Mouse (Mus musculus) left cerebral cortex, adult 8-10 months (tissue): ENCODE data around the gene Tes3-ps. TPM values are rescaled to one million over a fixed set of nuclear protein-coding genes. Genes with fewer than 3 reads are reported as not detected.

Experiments
- DNase-seq, 2 experiments: peaks; one replicate each; pipeline ENCODE4 v3.0.0; 2022; ENCODE audit warnings: low spot score in 2 of 2
- total RNA-seq, 4 experiments: library from RNA; stranded (reverse); gene quantifications; 2 replicates each; pipeline ENCODE4 v1.2.4; 2022

Gene Tes3-ps
- 1 to 10 TPM; 1.5 to 2.4 (median 2.0) TPM for total RNA-seq

GRCm38 (mm10) chr13:49492376-49493368 lies at the start of gene Tes3-ps:
TSS of gene Tes3-ps (plus strand) at chr13:49493318.
- DNase-seq: no peak

GRCm38 (mm10) chr13:49444451-49444850 lies 48.7 kb upstream of the Tes3-ps start:
- no peak for DNase-seq

GRCm38 (mm10) chr13:49449318-49449749 lies 43.8 kb upstream of the Tes3-ps start:
- DNase-seq: peak; percentile 57 to 67

GRCm38 (mm10) chr13:49460276-49460675 lies 32.8 kb upstream of the Tes3-ps start:
- DNase-seq: no peak

- no peak for DNase-seq
Observed at GRCm38 (mm10) chr13:49460692-49461414, 32.3 kb upstream of the Tes3-ps start.

DNA sequence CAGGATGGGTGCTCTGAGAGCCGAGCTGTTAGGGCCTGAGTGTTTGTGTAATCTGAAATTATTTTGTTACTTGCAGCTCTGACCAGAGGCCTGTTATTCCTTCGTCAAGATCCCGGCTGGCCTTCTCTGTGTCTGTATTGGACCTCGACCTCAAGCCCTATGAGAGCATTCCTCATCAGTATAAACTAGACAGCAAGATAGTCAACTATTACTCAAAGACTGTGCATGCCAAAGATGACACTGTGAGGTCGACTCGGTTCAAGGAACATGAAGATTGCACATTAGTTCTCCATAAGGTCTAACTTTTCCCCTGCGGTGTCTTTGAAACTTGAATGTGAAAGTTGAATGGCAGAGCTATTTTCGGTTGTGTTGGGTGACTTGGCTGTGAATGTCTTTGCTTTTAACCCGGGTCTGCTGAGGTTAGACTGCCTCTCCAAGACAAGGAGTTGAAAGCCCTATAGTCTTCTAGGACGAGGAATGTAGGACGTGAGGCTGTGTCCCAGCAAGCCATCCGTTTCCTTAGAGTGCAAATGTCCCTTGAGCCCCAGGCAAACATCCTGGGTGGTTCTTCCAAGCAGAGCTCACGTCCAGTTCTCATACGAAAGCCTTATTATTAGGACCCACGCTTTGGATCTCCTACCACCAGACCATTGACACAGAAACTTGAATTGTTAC lies 31.5 kb upstream of the Tes3-ps start:
- DNase-seq: no peak

- no peak for DNase-seq
Observed at GRCm38 (mm10) chr13:49462921-49463320, 30.2 kb upstream of the Tes3-ps start.

- DNase-seq: no peak
Observed at GRCm38 (mm10) chr13:49465875-49466274, 27.2 kb upstream of the Tes3-ps start.

DNA sequence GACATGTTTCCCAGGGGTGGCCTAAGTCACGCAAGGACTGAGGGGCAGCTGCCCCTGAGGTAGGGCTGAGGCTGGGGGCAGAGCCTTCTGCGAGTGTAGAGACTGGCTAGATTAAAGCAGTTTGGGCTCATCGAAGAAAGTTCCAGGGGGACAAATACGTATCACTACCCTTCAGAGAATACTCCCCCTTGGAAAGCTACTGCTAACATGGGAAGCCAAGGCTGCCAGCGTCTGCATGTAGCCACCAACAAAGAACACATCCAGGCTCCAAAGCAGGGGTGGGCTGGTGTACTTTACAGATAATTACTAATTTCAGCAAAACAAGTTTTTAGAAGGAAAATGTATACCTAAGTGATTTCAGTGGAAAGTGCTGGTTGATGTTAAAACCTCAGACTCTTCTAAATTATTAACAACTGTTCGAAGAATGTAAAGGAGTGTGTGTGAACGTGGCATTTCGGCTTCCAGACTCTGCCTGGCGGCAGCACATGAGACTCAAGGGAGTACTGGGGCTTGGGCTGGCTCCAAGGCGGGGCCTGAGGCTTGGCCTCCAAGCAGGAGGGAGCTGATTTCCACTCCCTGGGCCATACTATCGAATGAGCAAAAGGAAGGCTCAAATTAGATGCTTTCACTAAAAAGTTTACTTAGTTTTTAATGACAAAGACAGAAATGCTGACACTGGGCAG lies 26.6 kb upstream of the Tes3-ps start:
- no peak for DNase-seq

- DNase-seq: no peak
Observed at GRCm38 (mm10) chr13:49467585-49467984, 25.5 kb upstream of the Tes3-ps start.

GRCm38 (mm10) chr13:49469002-49469401 lies 24.1 kb upstream of the Tes3-ps start:
- no peak for DNase-seq

DNA sequence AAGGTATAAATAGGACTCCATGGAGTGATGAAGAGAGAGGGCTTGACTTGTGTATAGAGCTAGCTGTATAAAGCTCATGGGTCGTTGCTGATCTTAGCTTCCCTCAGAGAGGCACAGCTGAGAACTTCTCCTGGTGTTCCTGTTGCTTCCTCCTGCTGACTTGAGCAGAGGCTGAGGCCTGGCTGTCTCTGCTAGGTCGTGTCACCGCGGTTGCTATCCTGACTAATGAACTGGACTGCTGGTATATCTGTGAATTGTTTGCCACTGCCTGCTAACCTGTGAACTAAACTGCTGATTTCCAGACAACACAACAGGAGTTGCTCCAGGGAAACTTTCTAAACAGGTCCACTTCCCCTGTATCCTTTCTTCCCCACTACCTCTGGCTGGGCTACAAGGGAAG lies 22.8 kb upstream of the Tes3-ps start:
- DNase-seq: no peak

- DNase-seq: no peak
Observed at GRCm38 (mm10) chr13:49470806-49471205, 22.3 kb upstream of the Tes3-ps start.

- no peak for DNase-seq
Observed at GRCm38 (mm10) chr13:49471981-49472675, 21.0 kb upstream of the Tes3-ps start.

DNA sequence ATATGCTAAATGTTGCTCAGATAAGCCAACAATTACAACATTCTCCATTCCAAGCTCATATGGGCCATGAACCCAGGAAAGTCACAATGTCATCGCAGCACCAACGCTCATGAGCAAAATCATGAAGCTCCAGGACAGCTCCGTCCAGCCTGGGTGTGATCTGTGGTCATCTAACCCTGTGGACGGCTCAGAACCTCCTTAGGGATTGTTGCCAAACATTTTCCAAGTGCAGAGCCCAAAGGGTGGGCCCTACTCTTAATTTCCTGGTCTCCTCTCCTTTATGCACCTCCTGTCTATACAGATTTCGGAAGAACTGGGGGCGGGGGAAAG lies 20.5 kb upstream of the Tes3-ps start:
- no peak for DNase-seq

GRCm38 (mm10) chr13:49477887-49478286 lies 15.2 kb upstream of the Tes3-ps start:
- DNase-seq: no peak

- DNase-seq: no peak
Observed at GRCm38 (mm10) chr13:49478851-49479374, 14.2 kb upstream of the Tes3-ps start.

GRCm38 (mm10) chr13:49479399-49479798 lies 13.7 kb upstream of the Tes3-ps start:
- DNase-seq: no peak

DNA sequence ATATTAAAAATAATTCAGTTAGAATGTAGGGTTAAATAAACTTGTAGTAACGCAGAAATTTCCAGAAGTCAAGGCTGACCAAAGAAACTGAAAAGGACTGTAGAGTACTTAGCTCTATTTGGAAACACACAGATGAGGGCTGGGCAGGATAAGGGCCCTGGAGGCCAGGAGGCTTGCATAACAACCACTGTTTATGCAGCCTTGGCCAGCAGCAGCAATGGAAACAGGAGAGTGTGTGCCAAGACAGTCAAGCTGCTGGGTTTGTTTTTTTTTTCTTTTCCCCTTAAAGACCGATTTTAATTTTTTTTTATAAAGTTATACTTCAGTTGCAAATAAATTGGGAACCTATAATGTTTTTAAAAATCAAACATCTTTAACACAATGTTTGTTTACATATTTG lies 13.1 kb upstream of the Tes3-ps start:
- DNase-seq: peak in 1 of 2 experiments; percentile 25

DNA sequence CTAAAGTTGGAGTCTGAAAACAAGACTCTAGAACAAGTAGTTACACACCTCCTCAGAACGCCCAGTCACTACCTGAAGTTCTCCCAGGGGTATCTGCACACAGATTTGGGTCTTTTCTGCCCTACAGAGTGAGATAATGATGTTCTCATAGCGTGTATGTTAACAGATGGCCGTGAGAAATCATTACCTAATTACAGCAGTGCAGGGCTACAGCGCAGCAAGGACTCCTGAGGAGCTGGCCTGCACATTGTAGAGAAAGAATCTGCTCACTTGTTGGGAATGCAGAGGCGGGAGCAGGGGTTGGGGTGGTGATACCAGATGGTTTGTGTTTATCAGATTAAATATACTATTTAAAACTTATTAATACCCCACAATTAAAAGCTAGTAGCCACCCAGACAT lies 12.6 kb upstream of the Tes3-ps start:
- no peak for DNase-seq
